Mouse (Mus musculus) right cerebral cortex, postnatal 4 days (tissue): ENCODE data around the gene Gm28308.

Source experiments
- DNase-seq: peaks from one replicate; pipeline ENCODE4 v3.0.0-alpha.2; 2022

Gm28308 gene

GRCm38 (mm10) chr6:52151571-52151970 is 61.6 kb downstream of the Gm28308 start:
- no peak for DNase-seq

GRCm38 (mm10) chr6:52150401-52150966 is 62.7 kb downstream of the Gm28308 start:
- no peak for DNase-seq

- DNase-seq: no peak
Measured at GRCm38 (mm10) chr6:52139115-52139514, 74.0 kb downstream of the Gm28308 start.

- DNase-seq: no peak
Measured at GRCm38 (mm10) chr6:52138576-52138975, 74.6 kb downstream of the Gm28308 start.

GRCm38 (mm10) chr6:52137841-52138535 is 75.2 kb downstream of the Gm28308 start:
- DNase-seq: no peak

- DNase-seq: no peak
Measured at GRCm38 (mm10) chr6:52123673-52124072, 89.5 kb downstream of the Gm28308 start.

- no peak for DNase-seq
Measured at GRCm38 (mm10) chr6:52121173-52121572, 92.0 kb downstream of the Gm28308 start.

- peak; percentile 4 for DNase-seq
Measured at GRCm38 (mm10) chr6:52118903-52119635, 94.1 kb downstream of the Gm28308 start.

GRCm38 (mm10) chr6:52115899-52116298 is 97.2 kb downstream of the Gm28308 start:
- no peak for DNase-seq
